In genomic region chr13:83604320-83604719, GRCm38 (mm10) we compare ENCODE assay signal across 8 mouse cellular contexts.
A peak's percentile ranks its signal among the peaks of the same experiment; 100 is the strongest.
DNase-seq lines count a peak whose midpoint lies in the region; ATAC-seq lines count a peak whose summit lies in the region.

No protein-coding gene starts in this region.

- H3K36me3 ChIP-seq in neural tube, embryonic 13.5 days: no peaks in the 10 kb centered on the region

- H3K4me2 ChIP-seq in neural tube, embryonic 13.5 days: no peak overlapping the region

- H3K4me3 ChIP-seq in neural tube, embryonic 13.5 days: no peak overlapping the region

- DNase-seq in embryo, embryonic 10 days (ENCODE audit: low spot score): peak; percentile 29
- no peak for DNase-seq in embryo, embryonic 10.5 days (ENCODE audit: low spot score)
- no peak for DNase-seq in neural tube, embryonic 10.5 days (ENCODE audit: extremely low spot score, low spot score)
- DNase-seq in gastrocnemius, postnatal 10 days: peak; percentile 35
- peak; percentile 55 for DNase-seq in lung, postnatal 10 days
- no peak for DNase-seq in thymus, postnatal 36 days
- no peak for DNase-seq in thymus, postnatal 0 days (ENCODE audit: low spot score)

- H3K4me1 ChIP-seq in neural tube, embryonic 13.5 days (replicated peaks): peaks cover 26% of the 10 kb centered on the region

- no peak overlapping the region for H3K9ac ChIP-seq in neural tube, embryonic 13.5 days

- peak overlapping the region; percentile 38; the same call in 1 of the 2 replicates for H3K27ac ChIP-seq in neural tube, embryonic 13.5 days (replicated peaks)

- no peaks in the 10 kb centered on the region for H3K9me3 ChIP-seq in neural tube, embryonic 13.5 days

- no peak for ATAC-seq in neural tube, embryonic 13.5 days (ENCODE audit: low read depth)

- H3K27me3 ChIP-seq in neural tube, embryonic 13.5 days: no peaks in the 10 kb centered on the region

- WGBS in neural tube, embryonic 13.5 days: 35% methylated on average over 3 of the region's 3 CpGs

Comparison
In these comparisons a context has a peak if more than half of its experiments do, and no peak if none do; other contexts are left out.
1. DNase-seq: peak in embryo, embryonic 10 days (single experiment), gastrocnemius, postnatal 10 days (single experiment) and lung, postnatal 10 days (single experiment); none in embryo, embryonic 10.5 days (single experiment), neural tube, embryonic 10.5 days (single experiment), thymus, postnatal 36 days (0 of 2) and thymus, postnatal 0 days (single experiment).